Mouse (Mus musculus) c-Kit-positive CD71-negative TER-119-negative erythroid progenitor cells, embryonic 14.5 days (primary cell): ENCODE results near the gene Rab2b.

Experiments
- DNase-seq: peaks from one replicate; pipeline ENCODE4 v3.0.0-alpha.2; 2013; ENCODE audit warnings: low read depth

Rab2b gene

DNA sequence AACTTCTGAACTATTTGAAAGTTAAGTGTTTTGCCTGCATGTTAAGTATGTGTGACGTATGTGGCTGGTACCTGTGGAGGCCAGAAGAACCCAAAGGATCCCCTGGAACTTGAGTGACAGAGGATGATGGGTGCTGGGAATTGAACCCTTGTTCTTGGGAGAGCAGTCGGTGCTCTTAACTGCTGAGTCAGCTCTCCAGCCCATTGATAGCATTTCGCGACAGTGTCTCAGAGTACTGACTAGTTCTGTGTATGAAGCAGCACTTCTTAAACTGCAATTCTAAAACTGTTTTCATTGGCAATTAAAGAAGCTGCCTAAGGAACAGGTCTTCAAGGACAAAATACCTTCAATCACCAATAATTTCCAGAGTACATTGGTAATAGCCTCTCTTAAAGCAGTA, 2.1 kb downstream of the Rab2b start:
- no peak for DNase-seq

DNA sequence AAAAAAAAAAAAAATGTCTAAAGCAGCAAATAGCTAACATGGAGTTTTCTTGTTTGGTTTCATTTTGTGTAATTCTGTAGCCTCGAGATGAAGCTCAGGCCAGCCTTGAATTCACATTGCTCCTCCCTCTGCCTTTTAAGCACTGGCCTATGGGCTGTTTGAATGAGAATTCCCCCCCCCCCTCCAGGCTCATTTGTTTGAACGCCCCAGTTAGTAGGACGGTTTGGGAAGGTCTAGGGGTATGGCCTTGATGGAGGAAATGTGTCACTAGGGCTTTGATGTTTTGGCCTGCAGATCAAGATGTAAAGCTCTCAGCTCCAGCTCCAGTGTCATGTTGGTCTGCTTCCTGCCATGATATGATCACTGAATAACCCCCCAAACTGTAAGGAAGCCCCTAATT, 6.6 kb downstream of the Rab2b start:
- no peak for DNase-seq

DNA sequence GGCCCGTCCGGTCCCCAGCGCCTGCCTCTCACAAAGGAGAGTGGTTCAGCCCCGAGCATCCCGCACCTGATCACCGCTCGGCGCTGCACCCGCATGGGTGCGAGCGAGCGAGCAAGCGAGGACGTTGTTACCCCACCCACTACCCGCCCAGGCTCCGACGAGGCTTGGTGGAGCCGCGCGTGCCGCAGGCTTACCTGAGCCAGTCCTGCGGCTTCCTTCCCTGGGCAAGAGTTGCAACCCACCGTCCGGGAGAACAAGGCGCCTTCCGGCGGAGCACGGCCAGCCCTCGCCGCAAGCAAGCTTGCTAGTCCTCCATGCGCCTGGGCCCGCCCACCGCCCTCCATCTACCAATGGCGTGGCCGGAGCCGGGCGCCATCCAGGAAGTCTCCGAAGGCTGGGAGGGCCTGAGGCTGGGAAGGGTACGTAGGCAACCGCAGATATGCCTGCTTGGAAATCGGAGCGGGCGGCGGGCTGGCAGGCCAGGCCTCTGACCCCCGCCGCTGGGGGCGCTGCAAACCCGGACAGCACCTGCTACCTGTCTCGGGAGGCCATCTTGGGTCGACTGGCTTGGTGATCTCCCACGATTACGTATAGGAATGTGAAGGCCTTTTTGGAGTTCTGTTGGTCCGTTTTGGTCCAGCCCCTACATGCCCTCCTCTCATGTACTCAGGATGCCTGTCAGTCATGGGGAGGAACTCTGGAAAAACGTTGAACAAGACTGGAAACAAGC, 21.7 kb downstream of the Rab2b start, which contains the start of gene Chd8:
Gene Chd8 (minus strand): TSS at position 297 of the 730 bp plus-strand sequence.
- DNase-seq, result peak; percentile 91

DNA sequence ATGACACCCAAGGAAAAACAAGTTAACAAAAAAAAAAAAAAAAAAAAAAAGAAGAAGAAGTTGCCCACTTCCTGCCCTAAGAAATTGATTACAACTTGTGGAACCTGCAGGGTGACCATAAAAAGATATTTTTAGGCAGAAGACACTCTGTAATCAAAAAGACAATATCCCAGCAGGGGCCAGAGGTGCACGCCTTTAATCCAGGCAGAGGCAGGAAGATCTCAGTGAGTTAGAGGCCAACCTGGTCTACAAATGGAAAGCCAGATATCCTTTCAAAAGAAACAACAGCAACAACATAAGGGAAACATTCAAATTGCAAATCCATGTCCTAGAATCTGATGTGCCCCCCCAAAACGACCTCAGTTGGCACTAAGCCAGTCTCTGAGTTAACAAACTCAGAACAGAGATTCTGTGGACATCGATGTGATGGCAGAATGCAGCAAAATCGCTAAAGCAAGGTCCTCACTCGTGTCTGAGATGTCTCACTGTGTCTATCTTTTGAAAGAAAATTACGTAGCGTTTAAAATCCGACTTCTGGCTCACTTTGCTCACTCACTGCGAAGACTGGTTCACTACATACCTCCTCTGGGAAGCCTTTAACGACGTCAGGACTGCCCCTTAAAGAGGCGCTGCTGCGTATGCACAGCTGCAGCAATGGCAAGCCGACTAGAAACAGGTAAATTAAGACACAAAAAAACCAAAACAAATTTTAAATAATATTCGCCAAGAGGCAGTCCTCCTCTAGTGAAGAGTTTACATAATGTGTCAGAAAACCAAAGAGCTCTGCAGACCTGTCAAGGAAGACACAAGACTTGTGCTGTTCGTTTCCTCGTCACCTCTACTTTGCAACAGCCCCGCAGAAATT, 22.8 kb downstream of the Rab2b start:
- no peak for DNase-seq

DNA sequence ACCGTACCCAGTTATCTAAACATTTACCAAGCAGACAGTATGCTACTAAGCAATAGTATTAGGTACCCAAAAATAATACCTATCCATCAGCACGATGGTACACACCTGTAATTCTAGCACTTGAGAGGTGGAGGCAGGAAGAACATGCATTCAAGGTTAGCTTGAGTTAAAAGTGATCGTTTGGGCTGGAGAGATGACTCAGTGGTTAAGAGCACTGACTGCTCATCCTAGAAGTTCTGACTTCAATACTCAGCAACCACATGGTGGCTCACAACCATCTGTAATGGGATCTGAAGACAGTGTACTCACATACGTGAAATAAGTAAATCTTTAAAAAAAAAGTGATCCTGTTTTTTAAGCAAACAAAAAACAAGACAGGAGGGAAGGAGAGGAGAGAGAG, 33.2 kb downstream of the Rab2b start:
- DNase-seq, result no peak

DNA sequence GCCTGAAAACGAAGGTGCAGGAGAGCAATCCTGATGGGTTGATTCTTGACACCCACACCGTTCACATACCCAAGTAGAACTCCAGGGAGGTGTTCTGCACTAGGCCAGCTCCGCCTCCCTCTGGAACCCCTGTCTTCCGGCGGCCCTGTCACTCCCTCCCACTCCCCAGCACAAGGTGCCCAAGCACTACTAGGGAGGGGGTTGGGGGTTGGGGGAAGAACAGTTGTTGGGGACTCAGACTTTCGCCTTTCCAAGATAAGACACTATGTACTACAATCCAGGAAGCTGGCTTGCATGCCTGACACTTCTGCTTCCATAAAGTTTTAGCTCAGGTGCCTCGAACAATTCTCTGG, 34.7 kb downstream of the Rab2b start:
- no peak for DNase-seq

DNA sequence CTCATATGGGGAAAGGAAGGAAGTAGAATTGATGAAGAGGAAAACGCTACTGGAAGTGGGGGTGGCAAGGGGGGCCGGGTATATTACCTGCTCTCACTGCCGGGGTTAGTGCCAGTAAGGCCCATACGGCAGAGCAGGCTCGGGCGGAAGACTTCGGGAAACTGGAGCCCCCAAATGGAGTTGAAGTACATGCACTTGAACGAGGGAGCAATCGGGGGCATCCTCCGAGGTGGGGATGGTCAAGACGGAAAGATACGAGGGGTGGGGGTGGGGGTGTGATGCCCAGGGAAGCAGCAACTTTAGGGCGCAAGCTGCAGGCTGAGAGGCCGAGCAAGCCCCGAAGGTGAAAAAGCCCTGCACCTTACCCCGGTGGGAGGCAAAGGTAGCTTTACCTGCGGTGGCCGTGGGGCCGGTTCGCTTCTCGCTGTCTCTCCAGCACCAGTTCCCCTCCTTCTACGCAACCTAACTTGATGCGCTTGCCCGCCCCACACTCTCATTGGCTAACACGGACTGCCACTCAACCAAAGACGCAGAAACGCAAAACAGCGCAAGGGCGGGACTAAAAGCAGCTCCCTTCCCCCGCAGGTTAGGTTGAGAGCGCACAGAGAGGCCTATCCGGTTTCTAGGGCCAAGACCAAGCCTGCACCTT, 35.2 kb downstream of the Rab2b start:
- DNase-seq, result peak; percentile 100

DNA sequence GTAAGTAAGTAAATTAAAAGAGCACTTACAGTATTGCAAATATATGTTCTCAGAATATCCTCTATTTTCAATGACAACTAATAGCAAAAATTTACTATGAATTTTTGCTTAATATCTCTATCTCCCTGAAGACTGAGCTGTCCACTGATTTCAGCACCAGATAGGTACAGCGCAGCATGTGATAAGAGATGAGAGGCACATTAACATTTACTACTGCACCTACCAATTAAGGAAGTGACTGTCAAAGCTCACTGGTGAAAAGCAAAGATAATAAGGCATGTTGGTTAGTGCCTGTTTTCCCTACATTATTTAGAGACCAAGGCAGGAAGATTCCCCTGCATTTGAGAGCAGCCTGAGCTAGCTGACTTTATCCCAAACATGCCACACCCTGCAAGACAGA, 43.1 kb downstream of the Rab2b start:
- no peak for DNase-seq

DNA sequence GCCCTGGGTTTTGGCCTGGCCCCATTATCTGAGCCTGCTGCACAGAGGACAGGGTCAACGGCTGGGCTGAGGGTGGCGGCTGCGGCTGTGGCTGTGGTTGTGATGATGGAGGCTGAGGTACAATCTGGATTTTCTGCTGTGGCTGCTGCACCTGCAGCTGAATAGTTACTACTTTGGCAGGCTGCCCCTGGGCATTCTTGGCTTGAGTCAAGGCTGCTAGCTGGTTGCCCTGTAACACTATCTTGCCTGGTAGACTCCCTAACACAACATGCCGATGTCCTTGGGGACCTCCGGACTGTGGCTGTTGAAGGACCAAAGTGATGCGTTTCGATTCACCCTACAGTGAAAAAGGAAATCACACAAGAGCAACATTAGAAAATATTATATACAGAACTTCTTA, 44.2 kb downstream of the Rab2b start:
- no peak for DNase-seq

DNA sequence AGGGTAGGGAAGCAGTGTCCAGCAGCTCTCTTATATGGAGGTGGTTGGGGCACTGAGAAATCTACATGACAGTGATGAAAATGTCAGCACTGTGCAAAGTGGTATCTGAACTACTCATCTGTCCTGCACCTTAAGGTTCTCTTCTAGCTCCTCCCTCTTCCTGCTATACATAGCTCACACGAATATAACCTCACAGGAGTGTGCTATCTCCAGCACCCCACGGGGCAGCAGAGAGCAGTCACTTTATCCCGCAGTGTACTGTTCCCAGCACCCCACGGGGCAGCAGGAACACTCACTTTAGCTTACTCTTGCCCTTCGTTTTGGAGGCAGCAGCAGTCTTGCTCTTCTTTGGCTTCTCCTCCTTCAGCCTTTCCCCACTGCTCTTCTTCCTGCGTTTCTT, 47.1 kb downstream of the Rab2b start:
- no peak for DNase-seq

DNA sequence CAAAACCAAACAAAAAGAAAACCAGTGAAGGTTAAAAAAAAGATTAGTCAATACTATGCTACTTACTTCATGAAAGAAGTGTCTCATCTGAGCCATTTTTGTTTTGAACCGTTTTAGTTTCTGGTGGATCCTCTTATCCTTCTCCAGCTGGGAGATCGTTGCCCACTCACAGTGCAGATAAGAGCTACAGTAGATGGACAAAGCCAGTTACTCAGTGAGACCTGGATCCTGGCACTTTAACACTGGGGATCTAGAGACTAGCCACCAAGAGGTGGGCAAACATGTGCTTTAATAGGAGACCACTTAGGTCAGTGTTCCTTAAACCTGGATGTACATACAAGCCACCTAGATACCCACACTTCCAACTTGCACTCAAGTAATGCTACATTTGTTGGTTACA, 53.4 kb downstream of the Rab2b start:
- DNase-seq, result no peak

DNA sequence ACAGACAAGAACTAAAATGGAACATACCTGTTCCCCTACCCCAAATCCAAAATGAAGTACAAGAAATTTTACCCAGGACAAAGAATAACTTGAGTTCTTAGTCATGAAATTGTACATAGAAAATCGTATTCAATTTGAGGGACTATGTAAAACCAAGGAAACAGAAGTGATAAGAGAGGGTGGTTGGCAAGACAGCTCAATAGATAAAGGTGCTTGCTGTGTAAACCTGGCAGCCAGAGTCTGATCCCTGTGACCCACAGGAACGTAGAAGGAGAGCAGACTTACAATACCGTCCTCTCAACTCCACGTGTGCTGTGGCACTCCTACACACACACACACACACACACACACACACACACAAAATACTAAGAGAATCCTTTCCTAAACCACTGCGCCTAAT, 62.1 kb downstream of the Rab2b start:
- DNase-seq, result no peak
